Mouse (Mus musculus) hindbrain, postnatal 0 days (tissue): ENCODE data around the gene LTO1. TPM values are rescaled to one million over a fixed set of nuclear protein-coding genes. Genes with fewer than 3 reads are reported as not detected.

Experiments used
- ATAC-seq: fragments of 200-750 bp; cut with Nextera tagmentation; 2 replicates; pipeline ENCODE4 v1.8.0; 2017; ENCODE audit warnings: mild to moderate bottlenecking, moderate TSS enrichment, moderate library complexity
- DNase-seq: peaks from one replicate; pipeline ENCODE4 v3.0.0-alpha.2; 2015; ENCODE audit warnings: low spot score
- H3K27ac ChIP-seq: fragments of 300-500 bp; sonication (generic); 2 replicates; pipeline ENCODE4 v1.5.1; 2014; ENCODE audit warnings: mild to moderate bottlenecking
- H3K27me3 ChIP-seq: fragments of 300-500 bp; sonication (generic); 2 replicates; pipeline ENCODE4 v1.6.1; 2014; ENCODE audit warnings: low read length, mixed read lengths; ENCODE audit not compliant: insufficient read depth
- H3K36me3 ChIP-seq: fragments of 300-500 bp; sonication (generic); 2 replicates; pipeline ENCODE4 v1.6.1; 2014; ENCODE audit warnings: low read length, mixed read lengths; ENCODE audit not compliant: insufficient read depth
- H3K4me1 ChIP-seq: fragments of 300-500 bp; sonication (generic); 2 replicates; pipeline ENCODE4 v1.6.1; 2014; ENCODE audit warnings: antibody characterized with exemption, low read length, mixed read lengths; ENCODE audit not compliant: insufficient read depth
- H3K4me2 ChIP-seq: fragments of 300-500 bp; sonication (generic); 2 replicates; pipeline ENCODE4 v1.6.1; 2014; ENCODE audit warnings: low read depth, mild to moderate bottlenecking, low read length, moderate library complexity, mixed read lengths
- H3K4me3 ChIP-seq: fragments of 300-500 bp; sonication (generic); 2 replicates; pipeline ENCODE4 v1.5.1; 2014; ENCODE audit warnings: low read length
- H3K9ac ChIP-seq: fragments of 300-500 bp; sonication (generic); replicated peaks from 2 replicates; pipeline ENCODE4 v1.6.1; 2014; ENCODE audit warnings: mild to moderate bottlenecking, low read length, moderate library complexity, mixed read lengths
- H3K9me3 ChIP-seq: fragments of 300-500 bp; sonication (generic); 2 replicates; pipeline ENCODE4 v1.6.1; 2016; ENCODE audit warnings: low read length, mixed read lengths
- CTCF ChIP-seq: IDR thresholded peaks from 2 replicates; pipeline ENCODE4 v1.5.1; 2016; ENCODE audit warnings: antibody characterized with exemption, control low read depth, low read depth
- WGBS: fragments of 180-500 bp; shearing (Covaris S2); extraction: QIAGEN DNeasy Blood & Tissue Kit; methylation state at CpG from one replicate; pipeline ENCODE4 v1.1.7; 2014; 5-methylcytosine and 5-hydroxymethylcytosine counted together
- polyA plus RNA-seq: library from polyadenylated mRNA; unstranded; fragments of >200 nt; fragmentation: Nextera tagmentation; extraction: Ambion mirVana; gene quantifications from 2 replicates; pipeline ENCODE4 v1.2.1, GENCODE M21; 2015
- total RNA-seq: library from RNA; depleted of rRNA; stranded (reverse); fragments of >200 nt; gene quantifications from 2 replicates; pipeline ENCODE4 v1.2.3, GENCODE M21; 2014

Gene LTO1
- total and polyA plus RNA-seq, 2 experiments from 2014 or later: 19.3 to 22.6 TPM

- Histone ChIP-seq H3K36me3 (peaks cover 6% of the 10 kb centered on the region; the same call in 1 of the 2 replicates), H3K27me3 (peaks cover 24% of the 10 kb centered on the region; the same call in 1 of the 2 replicates), H3K4me2 (peak overlapping the region; percentile 72), H3K9ac (peak overlapping the region; percentile 57), H3K9me3 (no peaks in the 10 kb centered on the region), H3K27ac (peak overlapping the region; percentile 76; the same call in 1 of the 2 replicates), H3K4me1 (peaks cover 36% of the 10 kb centered on the region), H3K4me3 (peak overlapping the region; percentile 53)
- ATAC-seq (no peak), DNase-seq (no peak)
- WGBS: 1% methylated on average over 32 of the region's 32 CpGs
- no peak for TF ChIP-seq CTCF
These were observed 23.9 kb downstream of the LTO1 start for GRCm38 (mm10) chr7:144938661-144939343.

- ATAC-seq (peak; percentile 73), DNase-seq (peak; percentile 83)
- TF ChIP-seq CTCF: peak; percentile 43
- peaks cover 36% of the 10 kb centered on the region for H3K4me1 ChIP-seq
- no peaks in the 10 kb centered on the region for H3K9me3 ChIP-seq
- under 1% methylated on average over 40 of the region's 45 CpGs for WGBS
- peaks cover 6% of the 10 kb centered on the region; the same call in 1 of the 2 replicates for H3K36me3 ChIP-seq
- H3K9ac ChIP-seq: peak within 1 kb of the TSS; percentile 57
- peaks cover 26% of the 10 kb centered on the region; the same call in 1 of the 2 replicates for H3K27me3 ChIP-seq
- peak within 1 kb of the TSS; percentile 72 for H3K4me2 ChIP-seq
- H3K4me3 ChIP-seq: peak within 1 kb of the TSS; percentile 53
- H3K27ac ChIP-seq: peak within 1 kb of the TSS; percentile 76
These were observed 24.6 kb downstream of the LTO1 start, which contains the start of gene Ccnd1 for GRCm38 (mm10) chr7:144939344-144940002. Gene Ccnd1, minus strand, starts transcription at chr7:144939925.

GRCm38 (mm10) chr7:144940003-144940571 lies 25.2 kb downstream of the LTO1 start:
- no peak overlapping the region; the same call in 1 of the 2 replicates for H3K9ac ChIP-seq
- WGBS: under 1% methylated on average over 22 of the region's 22 CpGs

GRCm38 (mm10) chr7:144940585-144940984 lies 25.7 kb downstream of the LTO1 start:
- peak overlapping the region; percentile 45; the same call in 1 of the 2 replicates for H3K9ac ChIP-seq
- 1% methylated on average over 11 of the region's 11 CpGs for WGBS
- peaks cover 26% of the 10 kb centered on the region; the same call in 1 of the 2 replicates for H3K27me3 ChIP-seq
- H3K4me1 ChIP-seq: peaks cover 36% of the 10 kb centered on the region
- no peak for ATAC-seq
- peak overlapping the region; percentile 72 for H3K27ac ChIP-seq
- peak overlapping the region; percentile 53; the same call in 1 of the 2 replicates for H3K4me3 ChIP-seq
- H3K4me2 ChIP-seq: peak overlapping the region; percentile 72
- no peak for DNase-seq
- no peak for TF ChIP-seq CTCF
- no peaks in the 10 kb centered on the region; the same call in 1 of the 2 replicates for H3K36me3 ChIP-seq
- no peaks in the 10 kb centered on the region for H3K9me3 ChIP-seq

More at GRCm38 (mm10) chr7:144940003-144940571, 25.2 kb downstream of the LTO1 start:
- DNase-seq: peak; percentile 33
- no peak; the same call in 1 of the 2 replicates for TF ChIP-seq CTCF
- Histone ChIP-seq H3K4me3 (peak overlapping the region; percentile 53), H3K27ac (peak overlapping the region; percentile 72), H3K9me3 (no peaks in the 10 kb centered on the region), H3K4me1 (peaks cover 36% of the 10 kb centered on the region), H3K27me3 (peaks cover 26% of the 10 kb centered on the region; the same call in 1 of the 2 replicates), H3K4me2 (peak overlapping the region; percentile 72), H3K36me3 (peaks cover under 1% of the 10 kb centered on the region; the same call in 1 of the 2 replicates)
- peak; percentile 39 for ATAC-seq

GRCm38 (mm10) chr7:144941242-144941831 lies 26.4 kb downstream of the LTO1 start:
- peaks cover 30% of the 10 kb centered on the region for H3K4me1 ChIP-seq

More at GRCm38 (mm10) chr7:144941242-144941831, 26.4 kb downstream of the LTO1 start:
- DNase-seq: peak; percentile 90
- under 1% methylated on average over 39 of the region's 39 CpGs for WGBS
- peaks cover 26% of the 10 kb centered on the region; the same call in 1 of the 2 replicates for H3K27me3 ChIP-seq
- H3K4me2 ChIP-seq: peak overlapping the region; percentile 72
- H3K36me3 ChIP-seq: no peaks in the 10 kb centered on the region; the same call in 1 of the 2 replicates
- no peak for TF ChIP-seq CTCF
- H3K9ac ChIP-seq: peak overlapping the region; percentile 45
- no peaks in the 10 kb centered on the region for H3K9me3 ChIP-seq
- peak overlapping the region; percentile 40 for H3K4me3 ChIP-seq
- ATAC-seq: peak; percentile 67
- peak overlapping the region; percentile 72 for H3K27ac ChIP-seq
